Mouse (Mus musculus) frontal cortex, postnatal 25 days (tissue): ENCODE data around the gene Gstm6.
"Not testable (repeated sequence)": the region's sequence is repeated elsewhere in the genome, so short reads cannot be mapped to it uniquely, and the experiment has no call there.

ENCODE experiments used
- DNase-seq, 2 experiments: peaks; one replicate each; pipeline ENCODE4 v3.0.0; 2022; ENCODE audit warnings: low spot score in 2 of 2

Gene Gstm6

DNA sequence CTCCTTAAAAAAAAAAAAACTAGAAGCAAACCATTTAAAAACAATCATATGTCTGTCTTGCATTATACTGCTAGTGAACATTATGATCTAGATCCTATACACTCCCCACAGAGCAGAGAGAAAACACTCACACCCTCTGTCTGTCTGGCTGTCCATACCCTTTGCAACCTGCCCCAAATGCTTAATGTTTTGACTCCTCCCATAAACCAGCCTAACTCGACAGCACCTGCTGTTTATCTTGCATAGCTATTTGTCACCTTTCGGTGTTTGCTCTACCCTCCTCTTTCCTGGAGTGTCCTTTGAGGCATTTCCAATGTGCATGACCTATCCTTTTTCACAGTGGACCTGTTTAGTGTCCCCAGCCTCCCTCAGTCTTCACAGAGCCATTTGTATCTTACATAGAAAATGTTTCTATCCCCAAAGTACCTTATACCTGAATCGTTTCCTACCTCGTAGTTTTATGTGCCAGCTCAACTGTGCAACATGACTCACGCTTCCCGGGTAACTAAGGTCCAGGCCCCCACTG, 48.3 kb downstream of the Gstm6 start:
- DNase-seq = no peak

DNA sequence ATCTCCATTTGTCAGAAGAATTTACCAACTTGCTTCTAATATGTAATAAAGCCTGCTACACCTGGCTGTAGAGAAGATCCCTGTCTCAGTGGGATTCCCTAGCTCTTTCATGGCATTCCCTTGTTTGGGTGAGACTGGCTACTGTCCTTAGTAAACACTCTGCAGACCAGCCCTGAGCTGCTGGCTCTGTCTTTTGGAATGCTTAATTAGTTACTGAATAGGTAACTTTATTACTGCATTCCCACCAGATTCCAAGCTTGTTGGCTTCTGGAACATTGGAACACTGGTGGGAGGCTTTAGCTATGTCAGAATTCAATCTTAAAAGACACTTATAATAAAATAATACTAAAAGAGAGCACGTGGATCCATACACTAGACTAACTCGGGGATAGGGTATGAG, 54.3 kb downstream of the Gstm6 start:
- not testable (repeated sequence) for DNase-seq
